Mouse (Mus musculus): ENCODE measurements around the gene Itpr3. TPM values are rescaled to one million over a fixed set of nuclear protein-coding genes. Genes with fewer than 3 reads are reported as not detected.

Gene Itpr3
- polyA plus RNA-seq, 1 experiment from 2014 or later = 5.8 TPM

GRCm38 (mm10) chr17:27128189-27128588 lies 71.1 kb downstream of the Itpr3 start:
- H3K4me3 ChIP-seq (ENCODE audit: low read depth, low read length) = no peak overlapping the region
- DNase-seq (no peak), ATAC-seq (ENCODE audit: insufficient read depth) (no peak)
- peaks cover 7% of the 10 kb centered on the region for H3K4me1 ChIP-seq (ENCODE audit: insufficient read depth)
- no peak overlapping the region for H3K9ac ChIP-seq
- no peaks in the 10 kb centered on the region for H3K9me3 ChIP-seq (ENCODE audit: low read depth, low read length)
- no peaks in the 10 kb centered on the region for H3K27me3 ChIP-seq (ENCODE audit: insufficient read depth, low read length)
- H3K4me2 ChIP-seq = no peak overlapping the region
- 86% methylated on average over 5 of the region's 5 CpGs for WGBS
- H3K27ac ChIP-seq (ENCODE audit: low read depth) = no peak overlapping the region
- H3K36me3 ChIP-seq (ENCODE audit: insufficient read depth) = peaks cover 30% of the 10 kb centered on the region
- TF ChIP-seq CTCF (IDR thresholded peaks at IDR 0.05; ENCODE audit: low read depth) = no peak

GRCm38 (mm10) chr17:27129291-27129690 lies 72.2 kb downstream of the Itpr3 start:
- Histone ChIP-seq H3K4me2 (no peak overlapping the region), H3K27ac (ENCODE audit: low read depth) (no peak overlapping the region), H3K9ac (no peak overlapping the region), H3K36me3 (ENCODE audit: insufficient read depth) (peaks cover 19% of the 10 kb centered on the region), H3K4me3 (ENCODE audit: low read depth, low read length) (no peak overlapping the region), H3K4me1 (ENCODE audit: insufficient read depth) (peaks cover 9% of the 10 kb centered on the region), H3K27me3 (ENCODE audit: insufficient read depth, low read length) (no peaks in the 10 kb centered on the region), H3K9me3 (ENCODE audit: low read depth, low read length) (no peaks in the 10 kb centered on the region)
- DNase-seq (no peak), ATAC-seq (ENCODE audit: insufficient read depth) (no peak)
- TF ChIP-seq CTCF (IDR thresholded peaks at IDR 0.05; ENCODE audit: low read depth) = no peak
- WGBS = 75% methylated on average over 13 of the region's 13 CpGs

GRCm38 (mm10) chr17:27129819-27130218 lies 72.7 kb downstream of the Itpr3 start:
- Histone ChIP-seq H3K4me2 (no peak overlapping the region), H3K27ac (ENCODE audit: low read depth) (no peak overlapping the region), H3K4me3 (ENCODE audit: low read depth, low read length) (no peak overlapping the region), H3K9ac (no peak overlapping the region), H3K4me1 (ENCODE audit: insufficient read depth) (peaks cover 9% of the 10 kb centered on the region), H3K9me3 (ENCODE audit: low read depth, low read length) (no peaks in the 10 kb centered on the region), H3K27me3 (ENCODE audit: insufficient read depth, low read length) (no peaks in the 10 kb centered on the region), H3K36me3 (ENCODE audit: insufficient read depth) (peaks cover 15% of the 10 kb centered on the region)
- no peak for TF ChIP-seq CTCF (IDR thresholded peaks at IDR 0.05; ENCODE audit: low read depth)
- ATAC-seq (ENCODE audit: insufficient read depth) (no peak), DNase-seq (no peak)
- WGBS = 55% methylated on average over 7 of the region's 7 CpGs

- Histone ChIP-seq H3K9me3 (ENCODE audit: low read depth, low read length) (no peaks in the 10 kb centered on the region), H3K4me3 (ENCODE audit: low read depth, low read length) (no peak overlapping the region), H3K27ac (ENCODE audit: low read depth) (no peak overlapping the region), H3K4me1 (ENCODE audit: insufficient read depth) (peaks cover 9% of the 10 kb centered on the region), H3K36me3 (ENCODE audit: insufficient read depth) (peaks cover 11% of the 10 kb centered on the region), H3K9ac (no peak overlapping the region), H3K4me2 (no peak overlapping the region), H3K27me3 (ENCODE audit: insufficient read depth, low read length) (no peaks in the 10 kb centered on the region)
- 44% methylated on average over 9 of the region's 9 CpGs for WGBS
- DNase-seq (peak; percentile 16), ATAC-seq (ENCODE audit: insufficient read depth) (no peak)
- no peak for TF ChIP-seq CTCF (IDR thresholded peaks at IDR 0.05; ENCODE audit: low read depth)
Observed at GRCm38 (mm10) chr17:27130246-27130645, 73.1 kb downstream of the Itpr3 start.

GRCm38 (mm10) chr17:27131240-27131665 lies 74.1 kb downstream of the Itpr3 start:
- whole genome bisulfite sequencing = 80% methylated on average over 10 of the region's 10 CpGs
- H3K27ac ChIP-seq (ENCODE audit: low read depth) = no peak overlapping the region
- DNase-seq = no peak
- no peaks in the 10 kb centered on the region for H3K9me3 ChIP-seq (ENCODE audit: low read depth, low read length)
- ATAC-seq (ENCODE audit: insufficient read depth) = no peak
- no peak overlapping the region for H3K4me2 ChIP-seq
- H3K4me3 ChIP-seq (ENCODE audit: low read depth, low read length) = no peak overlapping the region
- H3K27me3 ChIP-seq (ENCODE audit: insufficient read depth, low read length) = no peaks in the 10 kb centered on the region
- no peak for TF ChIP-seq CTCF (IDR thresholded peaks at IDR 0.05; ENCODE audit: low read depth)
- no peak overlapping the region for H3K9ac ChIP-seq
- H3K36me3 ChIP-seq (ENCODE audit: insufficient read depth) = 0 out of 2 replicates have a peak, but pooled peaks cover 2% of the 10 kb centered on the region
- H3K4me1 ChIP-seq (ENCODE audit: insufficient read depth) = peaks cover 9% of the 10 kb centered on the region

GRCm38 (mm10) chr17:27132238-27132637 lies 75.1 kb downstream of the Itpr3 start:
- TF ChIP-seq CTCF (IDR thresholded peaks at IDR 0.05; ENCODE audit: low read depth) = no peak
- no peaks in the 10 kb centered on the region for H3K27me3 ChIP-seq (ENCODE audit: insufficient read depth, low read length)
- no peak overlapping the region for H3K9ac ChIP-seq
- H3K4me3 ChIP-seq (ENCODE audit: low read depth, low read length) = no peak overlapping the region
- WGBS = 84% methylated on average over 10 of the region's 10 CpGs
- no peaks in the 10 kb centered on the region for H3K9me3 ChIP-seq (ENCODE audit: low read depth, low read length)
- H3K4me1 ChIP-seq (ENCODE audit: insufficient read depth) = peaks cover 9% of the 10 kb centered on the region
- no peak for DNase-seq
- no peaks in the 10 kb centered on the region for H3K36me3 ChIP-seq (ENCODE audit: insufficient read depth)
- no peak overlapping the region for H3K4me2 ChIP-seq
- no peak overlapping the region for H3K27ac ChIP-seq (ENCODE audit: low read depth)
- no peak for ATAC-seq (ENCODE audit: insufficient read depth)

GRCm38 (mm10) chr17:27133551-27134141 lies 76.5 kb downstream of the Itpr3 start, which contains the start of gene Uqcc2:
Gene Uqcc2 (minus strand): TSS chr17:27133916.
- Histone ChIP-seq H3K27ac (ENCODE audit: low read depth) (peak within 1 kb of the TSS; percentile 54; the same call in 1 of the 2 replicates), H3K4me1 (ENCODE audit: insufficient read depth) (peaks cover 9% of the 10 kb centered on the region), H3K4me2 (peak within 1 kb of the TSS; percentile 70), H3K27me3 (ENCODE audit: insufficient read depth, low read length) (no peaks in the 10 kb centered on the region), H3K36me3 (ENCODE audit: insufficient read depth) (no peaks in the 10 kb centered on the region), H3K4me3 (ENCODE audit: low read depth, low read length) (peak within 1 kb of the TSS; percentile 75), H3K9ac (peak within 1 kb of the TSS; percentile 75), H3K9me3 (ENCODE audit: low read depth, low read length) (no peaks in the 10 kb centered on the region)
- TF ChIP-seq CTCF (IDR thresholded peaks at IDR 0.05; ENCODE audit: low read depth) = peak; percentile 76
- ATAC-seq (ENCODE audit: insufficient read depth) (peak; percentile 90), DNase-seq (peak; percentile 99)
- under 1% methylated on average over 45 of the region's 46 CpGs for WGBS

All from lung, embryonic 14.5 days (tissue).